Mouse (Mus musculus) c-Kit-positive CD71-negative TER-119-negative erythroid progenitor cells, embryonic 14.5 days (primary cell): ENCODE data around the gene Fosb.

Experiments
- DNase-seq: peaks from one replicate; pipeline ENCODE4 v3.0.0-alpha.2; 2013; ENCODE audit warnings: low read depth

The Fosb gene

DNA sequence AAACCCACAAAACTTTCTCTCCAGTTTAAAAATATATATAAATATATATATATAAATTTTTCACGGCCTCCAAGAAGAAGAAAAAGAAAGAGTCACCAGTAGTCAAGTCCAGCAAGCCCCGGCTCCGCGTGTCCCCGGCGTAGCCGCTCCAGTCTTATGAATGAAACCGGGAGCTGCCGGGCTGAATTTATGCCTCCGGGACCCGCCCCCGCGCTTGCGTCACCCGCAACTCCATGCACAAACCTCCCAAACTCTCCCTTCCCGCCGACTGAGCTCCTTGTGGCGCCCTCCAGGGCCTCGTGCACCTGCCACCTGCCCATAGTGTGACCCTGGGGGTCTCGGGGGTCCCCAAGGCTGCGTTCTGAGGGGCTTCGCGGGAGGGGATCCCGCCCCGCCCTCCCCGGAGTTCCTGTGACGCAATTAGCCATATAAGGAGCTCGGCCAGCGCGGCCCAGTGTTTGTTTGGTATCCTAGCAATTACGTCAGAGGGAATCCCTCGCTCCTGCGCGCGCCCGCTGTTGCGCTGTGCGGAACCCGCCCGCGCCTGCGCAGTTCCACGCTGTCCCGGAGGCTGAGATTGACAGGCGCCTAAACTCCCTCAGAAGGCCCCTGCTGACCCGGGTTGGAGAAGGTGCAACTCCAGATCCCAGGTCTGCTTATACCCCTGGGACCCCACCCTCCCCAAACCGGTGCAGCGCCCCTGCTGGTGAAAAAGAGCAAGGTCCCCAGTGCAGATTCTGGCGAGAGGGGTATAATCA, at the start of gene Fosb:
Gene Fosb (minus strand): TSS at position 168 of the 758 bp plus-strand sequence.
- peak; percentile 93 for DNase-seq

- DNase-seq = peak; percentile 79
Observed at GRCm38 (mm10) chr7:19359299-19359891, 49.5 kb upstream of the Fosb start, which contains the start of the genes Cd3eap and Ppp1r13l. Gene Cd3eap (minus strand): TSS chr7:19359483. Gene Ppp1r13l (plus strand): TSS chr7:19359749.

DNA sequence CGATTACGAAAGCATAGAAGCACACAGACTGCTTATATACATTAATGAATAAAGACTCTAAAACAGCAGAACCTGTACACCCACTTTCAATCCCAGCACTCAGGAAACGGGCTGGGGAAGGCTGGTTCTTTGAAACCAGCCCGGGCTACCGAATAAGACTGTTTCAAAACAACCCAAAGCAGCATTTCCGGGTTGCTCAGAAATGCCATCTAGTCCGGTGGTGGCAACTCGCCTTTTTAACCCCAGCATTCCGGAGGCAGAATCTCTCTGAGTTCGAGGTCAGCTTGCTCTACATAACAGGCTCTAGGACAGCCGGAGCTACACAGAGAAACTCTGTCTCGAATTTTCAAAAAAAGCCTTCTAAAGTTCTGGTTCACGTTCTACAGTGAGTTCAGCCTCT, 48.8 kb upstream of the Fosb start:
- no peak for DNase-seq

DNA sequence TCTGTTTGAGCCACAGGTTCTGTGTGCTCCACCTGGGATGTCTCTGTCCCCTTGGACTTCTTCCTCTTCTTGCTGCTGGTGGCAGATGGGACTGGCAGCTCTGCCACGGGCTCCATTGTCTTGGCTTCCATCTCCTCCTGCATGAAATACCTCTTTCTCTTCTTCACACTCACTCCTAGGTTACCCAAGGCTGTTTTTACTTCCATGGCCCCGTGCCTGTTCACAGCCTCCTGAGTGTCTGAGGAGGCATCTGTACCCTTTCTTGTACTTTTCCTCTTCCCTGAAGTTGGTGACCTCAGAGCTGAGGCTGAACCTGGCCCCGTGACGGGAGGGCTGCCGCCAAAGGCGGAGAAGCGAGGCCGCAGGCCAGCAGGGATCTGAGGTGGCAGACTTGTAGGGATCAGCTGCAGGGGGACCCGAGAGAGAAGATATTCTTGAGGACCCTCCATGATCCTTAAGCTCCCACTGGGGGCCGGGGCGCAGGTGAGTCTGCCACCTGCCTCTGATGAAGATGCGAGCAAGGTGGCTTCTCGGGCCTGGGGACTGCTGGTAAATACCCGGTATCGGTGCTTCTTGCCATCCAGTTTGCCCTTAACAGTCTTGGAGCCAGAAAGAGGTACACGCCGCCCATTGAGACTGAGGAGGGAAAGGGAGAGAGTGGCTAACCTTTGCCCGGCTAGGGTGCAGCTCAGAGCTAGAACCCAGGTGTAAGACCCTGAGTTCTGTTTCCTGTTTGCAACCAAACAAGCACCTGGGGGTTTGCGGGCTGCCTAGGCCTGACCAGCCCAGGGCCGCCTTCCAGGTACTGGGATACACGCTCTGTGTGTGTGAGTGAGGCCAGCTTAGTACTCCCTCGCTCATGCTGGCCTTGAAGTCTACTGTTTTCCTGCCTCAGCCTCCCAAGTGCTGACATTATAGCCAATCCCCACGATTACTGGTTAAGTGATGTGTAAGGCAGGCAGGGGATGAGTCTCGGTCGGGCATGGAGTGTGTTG, 47.8 kb upstream of the Fosb start:
- no peak for DNase-seq

- DNase-seq = no peak
Observed at GRCm38 (mm10) chr7:19356311-19356710, 46.5 kb upstream of the Fosb start.

DNA sequence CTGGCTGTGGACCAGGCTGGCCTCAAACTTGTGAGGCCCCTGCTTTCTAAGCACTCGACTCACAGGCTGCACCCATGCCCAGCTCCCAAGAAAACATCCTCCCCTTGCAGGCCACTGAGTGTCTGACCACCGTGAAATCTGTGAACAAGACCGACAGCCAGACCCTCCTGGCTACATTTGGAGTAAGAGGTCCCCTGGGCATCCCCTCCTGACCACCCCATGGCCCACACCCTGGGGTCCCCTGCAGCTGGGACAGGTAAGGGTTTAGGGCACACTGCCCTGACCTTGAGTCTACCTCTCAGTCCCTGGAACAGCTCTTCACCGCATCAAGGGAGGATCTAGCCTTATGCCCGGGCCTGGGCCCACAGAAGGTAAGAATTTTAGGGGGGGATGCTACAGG, 45.1 kb upstream of the Fosb start:
- DNase-seq = no peak

GRCm38 (mm10) chr7:19350221-19350620, 40.4 kb upstream of the Fosb start:
- no peak for DNase-seq

DNA sequence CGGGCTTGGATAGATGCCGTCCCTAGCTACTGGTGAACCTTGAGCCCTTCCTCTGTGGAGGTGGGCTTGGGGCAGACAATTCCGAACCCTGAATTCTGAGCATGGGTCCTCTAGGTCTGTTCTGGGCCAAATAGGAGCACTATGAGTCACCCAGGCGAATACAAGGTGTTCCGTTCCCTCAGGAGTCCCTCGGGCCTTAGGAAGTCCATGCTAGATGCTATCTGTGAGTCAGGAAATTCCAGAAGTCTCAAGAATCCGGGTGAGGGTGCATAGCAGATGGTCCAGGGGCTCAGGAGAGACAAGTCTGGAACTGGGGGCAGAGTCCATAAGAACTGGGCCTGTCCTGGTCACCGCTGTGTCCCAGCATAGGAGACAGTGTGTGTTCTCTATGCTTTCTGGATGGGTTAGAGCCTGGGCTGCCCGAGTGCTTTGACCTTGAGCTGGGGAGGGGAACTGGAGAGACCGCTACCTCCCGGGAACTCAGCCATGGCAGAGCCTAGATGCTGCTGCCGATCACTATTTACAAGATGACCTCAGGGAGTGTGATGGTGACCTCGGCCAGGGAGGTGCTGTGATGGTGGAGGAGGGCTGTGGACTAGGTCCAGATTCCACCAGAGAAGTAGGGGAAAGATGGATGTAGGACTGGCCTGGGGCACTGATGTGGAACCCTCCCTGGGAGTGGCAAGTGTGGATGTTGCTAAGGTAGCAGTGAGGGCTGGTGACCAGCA, 39.5 kb upstream of the Fosb start:
- DNase-seq = no peak

DNA sequence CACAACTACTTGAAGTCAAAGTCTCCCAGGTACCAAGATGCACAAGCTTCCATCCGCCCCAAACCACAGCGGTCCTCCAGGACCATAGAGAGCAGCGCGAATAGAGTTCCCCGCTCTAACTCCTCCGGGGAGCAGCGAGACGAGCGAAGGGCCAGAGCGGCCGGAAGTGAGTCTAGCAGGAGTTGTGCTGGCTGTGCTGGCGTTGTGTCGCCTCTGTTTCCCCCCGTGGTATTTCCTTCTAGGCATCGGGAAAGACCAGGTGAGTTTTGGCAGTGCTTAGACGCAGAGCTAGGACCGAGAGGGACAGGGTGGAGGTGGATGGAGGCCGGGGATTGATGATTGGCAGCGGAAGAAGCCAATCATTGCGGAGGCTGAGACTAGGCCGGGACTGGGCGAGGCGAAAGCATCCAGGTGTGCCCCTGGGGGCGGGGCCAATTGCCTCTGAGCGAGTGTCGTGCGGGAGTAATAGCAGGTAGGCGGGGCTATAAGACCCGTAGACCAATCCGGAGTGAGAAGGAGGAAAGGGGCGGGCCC, 35.2 kb upstream of the Fosb start:
- DNase-seq = peak; percentile 90

GRCm38 (mm10) chr7:19344237-19344847, 34.5 kb upstream of the Fosb start, which contains the start of gene Ercc1:
Gene Ercc1 (plus strand): TSS chr7:19344778.
- DNase-seq = no peak

DNA sequence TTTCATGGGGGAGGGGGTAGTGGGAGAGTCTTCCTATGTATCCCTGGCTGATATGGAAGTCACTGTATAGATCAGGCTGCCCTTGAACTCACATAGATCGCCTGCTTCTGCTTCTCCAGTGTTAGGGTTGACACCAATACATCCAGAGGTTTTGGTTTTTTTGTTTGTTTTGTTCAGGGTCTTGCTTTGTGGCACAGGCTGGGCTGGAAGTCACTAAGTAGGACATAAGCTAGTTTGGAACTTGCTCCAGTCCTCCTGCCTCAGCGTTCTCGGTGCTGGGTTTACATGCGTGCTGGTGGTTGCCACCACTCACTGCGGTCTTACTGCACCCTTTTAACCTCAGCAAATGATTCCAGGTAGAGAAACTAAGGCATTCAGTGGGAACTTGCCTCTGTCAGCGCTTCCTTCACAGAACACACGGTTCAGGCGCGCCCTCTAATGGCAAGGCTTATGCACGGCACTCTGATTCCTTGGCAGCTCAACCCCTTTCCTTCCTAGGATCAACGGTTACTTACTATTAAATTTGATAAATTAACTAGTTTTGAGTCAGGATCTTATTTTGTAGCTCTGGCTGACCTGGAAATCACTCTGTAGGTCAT, 33.5 kb upstream of the Fosb start:
- peak; percentile 85 for DNase-seq

DNA sequence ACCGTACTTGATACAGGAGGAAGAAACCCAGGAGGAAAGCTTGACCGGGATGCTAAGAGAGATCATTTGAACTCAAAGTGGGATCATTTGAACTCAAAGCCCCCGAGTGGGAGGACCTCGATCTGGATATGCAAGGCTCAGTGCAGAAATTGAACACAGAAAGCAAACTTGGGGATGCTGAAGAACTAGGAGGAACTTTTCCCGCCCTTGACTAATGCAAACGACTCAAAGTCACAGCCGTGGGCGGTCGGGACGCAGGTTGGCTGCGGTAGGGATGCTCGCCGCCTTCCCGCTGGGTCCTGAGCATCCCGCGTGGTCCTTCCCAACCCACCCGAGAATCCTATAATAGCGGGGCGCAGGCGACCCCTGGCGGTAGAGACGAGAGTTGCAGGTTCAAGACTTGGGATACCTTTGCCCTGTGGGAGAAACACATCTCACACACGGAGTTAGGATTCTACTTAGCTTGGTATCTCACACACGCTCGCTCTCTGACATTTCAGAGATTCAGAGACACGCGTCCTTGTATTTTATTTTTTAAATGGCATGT, 32.7 kb upstream of the Fosb start:
- no peak for DNase-seq

DNA sequence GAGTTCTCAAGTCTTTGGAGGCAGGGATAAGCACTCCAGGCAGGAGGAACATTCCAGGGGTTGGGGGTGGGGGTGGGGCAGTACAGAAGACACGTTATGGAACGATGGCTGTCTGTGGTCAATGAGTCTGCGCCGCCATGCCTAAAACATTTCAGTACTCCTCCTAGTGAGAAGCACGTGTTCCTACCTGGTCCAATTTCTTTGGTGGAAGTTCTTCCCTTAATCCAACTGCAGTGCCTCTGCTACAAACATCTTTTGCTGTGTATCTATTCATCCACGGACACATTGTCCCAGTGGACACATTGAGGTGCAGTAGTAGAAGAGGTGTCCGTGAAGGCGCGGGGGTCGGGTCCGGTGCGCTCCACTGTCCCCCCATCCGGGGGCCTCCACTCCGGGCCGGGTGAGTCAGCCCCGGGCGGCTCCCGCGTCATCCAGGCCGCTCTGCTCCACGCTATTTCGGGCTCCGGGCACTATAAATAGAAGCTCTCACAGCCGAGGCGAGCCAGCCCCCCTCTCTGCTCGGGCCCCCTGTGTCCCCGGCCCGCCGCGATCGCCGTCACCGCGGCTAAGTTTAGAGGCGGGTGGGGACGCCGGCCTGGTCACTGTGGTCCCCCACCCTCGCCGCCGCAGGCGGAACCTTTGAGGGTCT, 32.0 kb upstream of the Fosb start:
- DNase-seq = no peak

- no peak for DNase-seq
Observed at GRCm38 (mm10) chr7:19341250-19341649, 31.4 kb upstream of the Fosb start.

DNA sequence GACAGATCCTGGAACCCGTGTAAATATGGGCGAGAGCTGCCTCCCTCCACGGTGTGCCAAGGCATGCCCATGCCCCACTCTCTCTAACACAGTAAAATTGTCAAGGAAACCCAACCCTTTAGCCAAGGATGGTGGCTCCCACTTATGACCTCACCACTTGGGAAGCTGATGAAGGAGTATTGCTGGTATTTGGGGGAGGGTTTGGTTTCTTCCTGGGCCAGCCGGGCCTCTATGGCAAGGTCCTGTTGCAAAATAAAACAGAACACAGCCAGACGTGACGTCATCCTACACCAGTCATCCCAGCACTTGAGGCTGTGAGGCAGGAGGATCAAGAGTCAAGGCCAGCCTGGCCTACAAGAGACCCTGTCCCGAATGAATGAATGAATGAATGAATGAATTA, 28.7 kb upstream of the Fosb start:
- no peak for DNase-seq

- no peak for DNase-seq
Observed at GRCm38 (mm10) chr7:19338060-19338459, 28.2 kb upstream of the Fosb start.

GRCm38 (mm10) chr7:19337122-19337521, 27.3 kb upstream of the Fosb start:
- no peak for DNase-seq

DNA sequence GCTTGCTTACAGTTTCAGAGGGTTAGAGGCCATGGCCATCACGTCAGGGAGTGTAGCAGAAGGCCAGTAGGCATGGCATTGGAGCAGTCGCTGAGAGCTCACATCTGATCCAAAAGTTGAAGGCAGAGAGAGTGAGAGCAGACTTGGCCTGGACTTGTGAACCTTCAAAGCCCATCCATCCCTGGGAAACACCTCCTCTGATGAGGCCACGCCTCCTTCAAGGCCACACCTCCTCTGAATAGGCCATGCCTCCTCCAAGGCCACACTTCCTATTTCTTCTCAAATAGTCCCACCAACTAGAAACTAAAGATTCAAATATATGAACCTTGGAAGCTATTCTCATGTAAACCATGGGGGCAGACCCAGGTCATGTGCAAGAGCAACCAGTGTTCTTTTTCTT, 25.7 kb upstream of the Fosb start:
- no peak for DNase-seq

DNA sequence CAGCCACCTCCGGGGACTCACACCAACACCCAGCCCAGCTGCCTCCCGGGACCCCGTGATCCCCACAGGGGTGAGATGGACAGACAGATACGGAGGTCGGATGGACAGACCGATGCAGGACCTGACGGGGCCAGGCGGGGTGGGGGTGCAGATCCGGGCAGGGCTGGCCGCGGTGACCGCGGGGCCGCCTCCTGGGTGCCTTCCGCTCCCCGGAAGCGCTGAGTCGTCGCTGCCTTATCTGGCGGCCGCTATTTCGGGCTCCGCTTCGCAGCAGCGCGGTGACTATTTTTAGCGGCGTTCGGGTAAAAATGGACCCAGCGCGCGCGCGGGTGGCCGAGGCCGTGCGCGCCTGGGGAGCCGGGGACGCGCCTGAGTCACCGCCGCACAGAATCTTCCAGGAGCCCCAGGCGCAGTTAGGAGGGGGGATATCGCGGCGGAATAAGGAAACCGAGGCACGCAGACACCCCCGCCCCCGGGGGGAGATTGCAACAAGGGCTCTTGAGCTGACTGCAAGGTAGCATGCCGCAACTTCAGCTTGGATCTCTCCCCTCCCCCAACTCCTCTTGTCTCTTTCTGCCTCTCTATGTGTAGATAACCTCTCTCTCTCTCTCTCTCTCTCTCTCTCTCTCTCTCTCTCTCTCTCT, 23.0 kb upstream of the Fosb start:
- DNase-seq = no peak
